Mouse (Mus musculus): ENCODE measurements around the gene Bdnf. TPM values are rescaled to one million over a fixed set of nuclear protein-coding genes. Genes with fewer than 3 reads are reported as not detected.

Gene Bdnf
- polyA plus RNA-seq, 1 experiment from 2014 or later = 3.6 TPM

GRCm38 (mm10) chr2:109688661-109689060 is 14.2 kb downstream of the Bdnf start:
- WGBS = 82% methylated on average over 1 of the region's 1 CpGs
- Histone ChIP-seq H3K4me2 (no peak overlapping the region), H3K4me1 (replicated peaks) (peaks cover 18% of the 10 kb centered on the region), H3K9ac (no peak overlapping the region), H3K4me3 (no peak overlapping the region), H3K9me3 (no peaks in the 10 kb centered on the region), H3K27me3 (peaks cover 9% of the 10 kb centered on the region; the same call in 1 of the 2 replicates), H3K27ac (no peak overlapping the region), H3K36me3 (no peaks in the 10 kb centered on the region)
- no peak for ATAC-seq (ENCODE audit: low FRiP score)

- WGBS = 3% methylated on average over 34 of the region's 34 CpGs
- peak; percentile 26 for ATAC-seq (ENCODE audit: low FRiP score)
- H3K9ac ChIP-seq = peak overlapping the region; percentile 70
- no peaks in the 10 kb centered on the region for H3K9me3 ChIP-seq
- H3K27ac ChIP-seq = 0 out of 2 replicates have a peak overlapping the region, but pooled peaks have one; percentile 30
- no peaks in the 10 kb centered on the region for H3K36me3 ChIP-seq
- peak overlapping the region; percentile 74 for H3K4me2 ChIP-seq
- peak overlapping the region; percentile 54 for H3K4me3 ChIP-seq
- H3K27me3 ChIP-seq = peaks cover 28% of the 10 kb centered on the region
- H3K4me1 ChIP-seq (replicated peaks) = peaks cover 42% of the 10 kb centered on the region
These were observed 18.0 kb downstream of the Bdnf start for GRCm38 (mm10) chr2:109692266-109693177.

GRCm38 (mm10) chr2:109693178-109694115 is 18.9 kb downstream of the Bdnf start:
- Histone ChIP-seq H3K27me3 (peaks cover 28% of the 10 kb centered on the region), H3K4me2 (peak overlapping the region; percentile 74), H3K4me3 (peak overlapping the region; percentile 54), H3K9ac (peak overlapping the region; percentile 70), H3K9me3 (no peaks in the 10 kb centered on the region), H3K4me1 (replicated peaks) (peaks cover 42% of the 10 kb centered on the region), H3K27ac (0 out of 2 replicates have a peak overlapping the region, but pooled peaks have one; percentile 9), H3K36me3 (no peaks in the 10 kb centered on the region)
- ATAC-seq (ENCODE audit: low FRiP score) = peak; percentile 75
- WGBS = under 1% methylated on average over 64 of the region's 67 CpGs

GRCm38 (mm10) chr2:109694116-109694837 is 19.8 kb downstream of the Bdnf start:
- peak overlapping the region; percentile 54 for H3K4me3 ChIP-seq
- peaks cover 42% of the 10 kb centered on the region for H3K4me1 ChIP-seq (replicated peaks)
- no peaks in the 10 kb centered on the region for H3K9me3 ChIP-seq
- peak; percentile 34 for ATAC-seq (ENCODE audit: low FRiP score)
- H3K27me3 ChIP-seq = peaks cover 28% of the 10 kb centered on the region
- H3K9ac ChIP-seq = peak overlapping the region; percentile 70
- WGBS = under 1% methylated on average over 26 of the region's 26 CpGs
- no peak overlapping the region for H3K27ac ChIP-seq
- H3K36me3 ChIP-seq = no peaks in the 10 kb centered on the region
- H3K4me2 ChIP-seq = peak overlapping the region; percentile 74

GRCm38 (mm10) chr2:109694838-109695225 is 20.3 kb downstream of the Bdnf start:
- no peaks in the 10 kb centered on the region for H3K36me3 ChIP-seq
- H3K4me2 ChIP-seq = peak overlapping the region; percentile 74
- H3K9me3 ChIP-seq = no peaks in the 10 kb centered on the region
- under 1% methylated on average over 12 of the region's 12 CpGs for WGBS
- peak; percentile 70 for ATAC-seq (ENCODE audit: low FRiP score)
- no peak overlapping the region for H3K27ac ChIP-seq
- H3K9ac ChIP-seq = peak overlapping the region; percentile 70
- H3K4me3 ChIP-seq = peak overlapping the region; percentile 54
- H3K4me1 ChIP-seq (replicated peaks) = peaks cover 42% of the 10 kb centered on the region
- peaks cover 28% of the 10 kb centered on the region for H3K27me3 ChIP-seq

- H3K9me3 ChIP-seq = no peaks in the 10 kb centered on the region
- peaks cover 38% of the 10 kb centered on the region for H3K4me1 ChIP-seq (replicated peaks)
- no peak overlapping the region; the same call in 1 of the 2 replicates for H3K9ac ChIP-seq
- no peak for ATAC-seq (ENCODE audit: low FRiP score)
- no peak overlapping the region for H3K27ac ChIP-seq
- 5% methylated on average over 4 of the region's 4 CpGs for WGBS
- no peaks in the 10 kb centered on the region for H3K36me3 ChIP-seq
- H3K27me3 ChIP-seq = peaks cover 28% of the 10 kb centered on the region
- H3K4me3 ChIP-seq = no peak overlapping the region
- H3K4me2 ChIP-seq = peak overlapping the region; percentile 40
These were observed 22.7 kb downstream of the Bdnf start for GRCm38 (mm10) chr2:109697151-109697550.

- peaks cover 15% of the 10 kb centered on the region for H3K27me3 ChIP-seq
- no peak for ATAC-seq (ENCODE audit: low FRiP score)
These were observed 25.8 kb downstream of the Bdnf start for GRCm38 (mm10) chr2:109700291-109700690.

GRCm38 (mm10) chr2:109703588-109703987 is 29.1 kb downstream of the Bdnf start:
- H3K9me3 ChIP-seq = no peaks in the 10 kb centered on the region
- WGBS = 92% methylated on average over 4 of the region's 4 CpGs
- H3K27ac ChIP-seq = no peak overlapping the region
- H3K4me1 ChIP-seq (replicated peaks) = no peaks in the 10 kb centered on the region
- no peaks in the 10 kb centered on the region for H3K27me3 ChIP-seq
- H3K4me3 ChIP-seq = no peak overlapping the region
- H3K4me2 ChIP-seq = no peak overlapping the region
- ATAC-seq (ENCODE audit: low FRiP score) = no peak
- H3K36me3 ChIP-seq = no peaks in the 10 kb centered on the region
- no peak overlapping the region for H3K9ac ChIP-seq

More at GRCm38 (mm10) chr2:109700291-109700690, 25.8 kb downstream of the Bdnf start:
- H3K4me1 ChIP-seq (replicated peaks) = peaks cover 8% of the 10 kb centered on the region
- 89% methylated on average over 5 of the region's 5 CpGs for WGBS
- no peak overlapping the region for H3K27ac ChIP-seq
- no peaks in the 10 kb centered on the region for H3K9me3 ChIP-seq
- H3K4me3 ChIP-seq = no peak overlapping the region
- no peak overlapping the region for H3K4me2 ChIP-seq
- H3K36me3 ChIP-seq = no peaks in the 10 kb centered on the region
- no peak overlapping the region for H3K9ac ChIP-seq

- 91% methylated on average over 5 of the region's 5 CpGs for WGBS
- Histone ChIP-seq H3K4me1 (replicated peaks) (no peaks in the 10 kb centered on the region), H3K9me3 (no peaks in the 10 kb centered on the region), H3K4me2 (no peak overlapping the region), H3K36me3 (no peaks in the 10 kb centered on the region), H3K9ac (no peak overlapping the region), H3K27me3 (no peaks in the 10 kb centered on the region), H3K27ac (no peak overlapping the region), H3K4me3 (no peak overlapping the region)
- no peak for ATAC-seq (ENCODE audit: low FRiP score)
These were observed 29.6 kb downstream of the Bdnf start for GRCm38 (mm10) chr2:109704053-109704452.

- 72% methylated on average over 8 of the region's 8 CpGs for WGBS
- Histone ChIP-seq H3K27ac (no peak overlapping the region), H3K4me3 (no peak overlapping the region)
These were observed 32.0 kb downstream of the Bdnf start for GRCm38 (mm10) chr2:109706524-109706923.

GRCm38 (mm10) chr2:109709346-109709745 is 34.8 kb downstream of the Bdnf start:
- H3K27me3 ChIP-seq = no peaks in the 10 kb centered on the region

More at GRCm38 (mm10) chr2:109706524-109706923, 32.0 kb downstream of the Bdnf start:
- Histone ChIP-seq H3K36me3 (no peaks in the 10 kb centered on the region), H3K27me3 (no peaks in the 10 kb centered on the region), H3K9me3 (no peaks in the 10 kb centered on the region), H3K4me2 (no peak overlapping the region), H3K9ac (no peak overlapping the region), H3K4me1 (replicated peaks) (no peaks in the 10 kb centered on the region)
- no peak for ATAC-seq (ENCODE audit: low FRiP score)

More at GRCm38 (mm10) chr2:109709346-109709745, 34.8 kb downstream of the Bdnf start:
- Histone ChIP-seq H3K4me3 (no peak overlapping the region), H3K4me2 (no peak overlapping the region), H3K4me1 (replicated peaks) (no peaks in the 10 kb centered on the region), H3K27ac (no peak overlapping the region), H3K9me3 (no peaks in the 10 kb centered on the region), H3K36me3 (no peaks in the 10 kb centered on the region), H3K9ac (no peak overlapping the region)
- no peak for ATAC-seq (ENCODE audit: low FRiP score)
- WGBS = 91% methylated on average over 7 of the region's 7 CpGs

Measured in hindbrain, embryonic 13.5 days (tissue).